Mouse (Mus musculus): ENCODE data around the gene Il19. TPM values are rescaled to one million over a fixed set of nuclear protein-coding genes. Genes with fewer than 3 reads are reported as not detected.

The Il19 gene
- polyA plus RNA-seq (2017; shearing (Covaris generic)) = under 1 TPM in 1 of 3 experiments, not detected in 2; 0.35 TPM

- no peak for ATAC-seq
Measured at GRCm38 (mm10) chr1:130940065-130940687, at the start of gene Il19. Il19 (minus strand) TSS chr1:130940115.

GRCm38 (mm10) chr1:130989331-130989730 lies 49.4 kb upstream of the Il19 start:
- ATAC-seq = no peak

GRCm38 (mm10) chr1:130987418-130987817 lies 47.5 kb upstream of the Il19 start:
- peak; percentile 57 for ATAC-seq

- ATAC-seq = no peak
Measured at GRCm38 (mm10) chr1:130987001-130987400, 47.1 kb upstream of the Il19 start.

GRCm38 (mm10) chr1:130984441-130984840 lies 44.5 kb upstream of the Il19 start:
- no peak for ATAC-seq

- peak; percentile 48 for ATAC-seq
Measured at GRCm38 (mm10) chr1:130979455-130979854, 39.5 kb upstream of the Il19 start.

GRCm38 (mm10) chr1:130963891-130964290 lies 24.0 kb upstream of the Il19 start:
- ATAC-seq = no peak

- ATAC-seq = no peak
Measured at GRCm38 (mm10) chr1:130946920-130947319, 7.0 kb upstream of the Il19 start.

- ATAC-seq = no peak
Measured at GRCm38 (mm10) chr1:130941801-130942200, 1.9 kb upstream of the Il19 start.

- no peak for ATAC-seq
Measured at GRCm38 (mm10) chr1:130938192-130938591, 1.7 kb downstream of the Il19 start.

GRCm38 (mm10) chr1:130937170-130937569 lies 2.7 kb downstream of the Il19 start:
- no peak for ATAC-seq

- ATAC-seq = no peak
Measured at GRCm38 (mm10) chr1:130936351-130936750, 3.6 kb downstream of the Il19 start.

GRCm38 (mm10) chr1:130926484-130926883 lies 13.4 kb downstream of the Il19 start:
- ATAC-seq = no peak

GRCm38 (mm10) chr1:130918323-130918980 lies 21.5 kb downstream of the Il19 start:
- no peak for ATAC-seq

GRCm38 (mm10) chr1:130911401-130912010 lies 28.4 kb downstream of the Il19 start, which contains the start of gene Il20:
Il20 (minus strand) TSS chr1:130911451.
- no peak for ATAC-seq

- no peak for ATAC-seq
Measured at GRCm38 (mm10) chr1:130902505-130902904, 37.4 kb downstream of the Il19 start.

GRCm38 (mm10) chr1:130894468-130894867 lies 45.4 kb downstream of the Il19 start:
- no peak for ATAC-seq

GRCm38 (mm10) chr1:130893329-130894040 lies 46.4 kb downstream of the Il19 start:
- no peak for ATAC-seq

GRCm38 (mm10) chr1:130892446-130892845 lies 47.5 kb downstream of the Il19 start:
- no peak for ATAC-seq

- ATAC-seq = no peak
Measured at GRCm38 (mm10) chr1:130887354-130887753, 52.6 kb downstream of the Il19 start, which contains the start of gene Il24. Il24 (minus strand) TSS chr1:130887454.

- no peak for ATAC-seq
Measured at GRCm38 (mm10) chr1:130883146-130883545, 56.8 kb downstream of the Il19 start.
